Mouse (Mus musculus) lung, embryonic 14.5 days (tissue): ENCODE data around the gene Gja4. TPM values are rescaled to one million over a fixed set of nuclear protein-coding genes. Genes with fewer than 3 reads are reported as not detected.

Experiments used
- ATAC-seq: fragments of 200-750 bp; cut with Nextera tagmentation; 2 replicates; pipeline ENCODE4 v1.8.0; 2017; ENCODE audit warnings: mild to moderate bottlenecking, moderate TSS enrichment, moderate library complexity; ENCODE audit not compliant: insufficient read depth
- DNase-seq: peaks from one replicate; pipeline ENCODE4 v3.0.0-alpha.2; 2015
- H3K27ac ChIP-seq: fragments of 300-500 bp; sonication (generic); 2 replicates; pipeline ENCODE4 v1.5.1; 2014; ENCODE audit warnings: low read depth, mild to moderate bottlenecking, moderate library complexity
- H3K27me3 ChIP-seq: fragments of 300-500 bp; sonication (generic); 2 replicates; pipeline ENCODE4 v1.6.1; 2014; ENCODE audit warnings: low read length, control low read depth; ENCODE audit not compliant: insufficient read depth
- H3K36me3 ChIP-seq: fragments of 300-500 bp; sonication (generic); 2 replicates; pipeline ENCODE4 v1.6.1; 2014; ENCODE audit warnings: control low read depth; ENCODE audit not compliant: insufficient read depth
- H3K4me1 ChIP-seq: fragments of 300-500 bp; sonication (generic); 2 replicates; pipeline ENCODE4 v1.6.1; 2014; ENCODE audit warnings: antibody characterized with exemption, control low read depth; ENCODE audit not compliant: insufficient read depth
- H3K4me2 ChIP-seq: fragments of 300-500 bp; sonication (generic); 2 replicates; pipeline ENCODE4 v1.6.1; 2014; ENCODE audit warnings: mild to moderate bottlenecking
- H3K4me3 ChIP-seq: fragments of 300-500 bp; sonication (generic); 2 replicates; pipeline ENCODE4 v1.5.1; 2014; ENCODE audit warnings: low read depth, low read length
- H3K9ac ChIP-seq: fragments of 300-500 bp; sonication (generic); 2 replicates; pipeline ENCODE4 v1.6.1; 2014
- H3K9me3 ChIP-seq: fragments of 300-500 bp; sonication (generic); 2 replicates; pipeline ENCODE4 v1.6.1; 2016; ENCODE audit warnings: low read depth, low read length, control low read depth
- CTCF ChIP-seq: IDR thresholded peaks from 2 replicates; pipeline ENCODE4 v1.5.1; 2016; ENCODE audit warnings: antibody characterized with exemption, low read depth
- WGBS: fragments of 180-500 bp; shearing (Covaris S2); extraction: QIAGEN DNeasy Blood & Tissue Kit; methylation state at CpG from one replicate; pipeline ENCODE4 v1.1.7; 2014; 5-methylcytosine and 5-hydroxymethylcytosine counted together
- polyA plus RNA-seq: library from polyadenylated mRNA; unstranded; fragments of >200 nt; fragmentation: Nextera tagmentation; extraction: Ambion mirVana; gene quantifications from 2 replicates; pipeline ENCODE4 v1.2.1, GENCODE M21; 2014

Gja4 gene
- polyA plus RNA-seq, 1 experiment from 2014 or later = 24.0 TPM

DNA sequence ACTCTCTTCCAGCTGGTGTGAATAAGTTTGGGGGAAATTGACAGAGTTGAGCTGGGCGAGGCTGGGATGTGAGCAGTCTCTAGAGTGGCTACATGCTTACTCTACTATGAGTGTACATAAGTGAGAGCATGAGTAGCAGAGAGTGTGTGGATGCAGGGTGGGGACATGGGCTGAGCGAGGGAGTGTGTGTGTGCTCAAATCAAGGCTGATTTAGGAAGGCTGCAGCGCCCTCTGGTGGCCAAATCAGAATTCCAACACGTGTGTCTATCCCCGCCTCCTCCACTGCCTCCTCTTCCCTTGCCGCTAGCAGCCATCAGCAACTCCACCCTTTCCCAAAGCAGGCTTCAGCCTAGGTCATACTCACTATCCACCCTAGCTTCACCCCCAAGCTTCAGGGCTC is 10.9 kb upstream of the Gja4 start:
- DNase-seq = peak; percentile 96
- Histone ChIP-seq H3K4me1 (no peaks in the 10 kb centered on the region), H3K9ac (no peak overlapping the region), H3K9me3 (no peaks in the 10 kb centered on the region), H3K4me3 (no peak overlapping the region), H3K4me2 (no peak overlapping the region), H3K36me3 (no peaks in the 10 kb centered on the region), H3K27me3 (peaks cover 27% of the 10 kb centered on the region), H3K27ac (no peak overlapping the region)
- peak; percentile 92 for TF ChIP-seq CTCF
- peak; percentile 76; the same call in 1 of the 2 replicates for ATAC-seq
- WGBS = 6% methylated on average over 6 of the region's 6 CpGs

DNA sequence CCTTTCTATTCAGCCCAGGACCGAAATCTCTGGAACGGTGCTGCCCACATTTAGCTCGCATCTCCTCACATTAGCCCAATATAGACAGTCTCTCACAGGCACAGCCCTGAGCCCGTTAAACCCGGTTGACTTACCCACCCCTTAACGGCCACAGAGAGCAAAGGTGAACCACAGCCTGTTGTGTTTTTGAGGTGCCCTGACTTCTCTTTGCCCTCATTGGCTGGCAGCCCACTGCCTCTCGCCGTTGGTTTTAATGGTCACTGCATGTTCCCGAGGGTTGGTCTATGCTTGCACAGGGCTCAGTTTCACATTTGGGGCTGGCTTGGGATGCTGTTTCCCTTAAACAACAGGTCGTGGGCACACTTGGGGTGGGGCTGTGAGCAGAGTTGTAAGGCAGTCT is 10.5 kb upstream of the Gja4 start:
- H3K9me3 ChIP-seq = no peaks in the 10 kb centered on the region
- peaks cover 24% of the 10 kb centered on the region; the same call in 1 of the 2 replicates for H3K27me3 ChIP-seq
- no peak overlapping the region for H3K9ac ChIP-seq
- no peak for ATAC-seq
- H3K4me3 ChIP-seq = no peak overlapping the region
- TF ChIP-seq CTCF = no peak
- no peak overlapping the region for H3K27ac ChIP-seq
- no peak overlapping the region for H3K4me2 ChIP-seq
- WGBS = 70% methylated on average over 10 of the region's 10 CpGs
- no peak for DNase-seq
- H3K36me3 ChIP-seq = no peaks in the 10 kb centered on the region
- H3K4me1 ChIP-seq = no peaks in the 10 kb centered on the region

DNA sequence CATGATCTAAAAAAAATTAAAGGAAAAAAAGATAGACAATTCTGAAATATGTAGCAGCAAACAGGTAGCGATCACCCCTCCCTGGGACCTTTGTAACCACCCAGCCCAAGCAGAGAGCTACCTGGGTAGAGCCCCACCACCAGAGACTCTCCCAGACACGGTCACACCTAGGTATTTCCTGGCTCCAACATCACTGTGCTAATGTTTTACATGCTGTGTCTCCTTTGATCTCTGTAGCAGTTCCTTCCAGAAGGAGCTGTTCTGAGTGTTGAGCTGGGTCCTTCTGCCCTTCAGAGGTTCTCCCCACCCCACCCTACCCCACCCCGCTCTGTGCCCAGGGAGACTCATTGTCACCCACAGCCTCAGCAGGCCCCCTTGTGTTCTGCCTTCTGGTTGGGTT is 9.8 kb upstream of the Gja4 start:
- H3K27me3 ChIP-seq = peaks cover 18% of the 10 kb centered on the region; the same call in 1 of the 2 replicates
- ATAC-seq (no peak), DNase-seq (no peak)
- H3K4me2 ChIP-seq = no peak overlapping the region
- no peak overlapping the region for H3K9ac ChIP-seq
- no peaks in the 10 kb centered on the region for H3K9me3 ChIP-seq
- no peaks in the 10 kb centered on the region for H3K4me1 ChIP-seq
- TF ChIP-seq CTCF = no peak
- H3K36me3 ChIP-seq = no peaks in the 10 kb centered on the region
- H3K4me3 ChIP-seq = no peak overlapping the region
- 60% methylated on average over 3 of the region's 3 CpGs for WGBS
- H3K27ac ChIP-seq = no peak overlapping the region

DNA sequence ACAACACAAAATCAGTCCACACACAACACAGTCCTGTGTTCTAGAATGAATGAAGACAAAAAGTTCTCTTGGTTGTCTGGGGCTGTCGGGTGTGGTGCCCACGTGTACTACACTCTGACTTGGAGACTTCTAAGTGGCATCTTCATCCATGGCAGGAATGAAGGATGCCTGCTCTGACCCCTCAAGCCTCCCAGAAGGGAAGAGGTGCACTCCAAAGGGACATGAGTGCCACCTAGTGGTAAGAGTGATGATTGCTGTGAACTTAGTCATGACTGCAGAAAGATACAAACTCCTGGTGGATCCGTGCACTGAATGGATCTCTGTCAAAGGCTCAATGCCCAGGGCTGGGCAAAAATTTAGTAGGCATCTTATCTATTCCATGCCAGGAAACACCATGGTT is 5.8 kb upstream of the Gja4 start:
- Histone ChIP-seq H3K4me3 (no peak overlapping the region), H3K36me3 (no peaks in the 10 kb centered on the region), H3K4me1 (no peaks in the 10 kb centered on the region), H3K27me3 (no peaks in the 10 kb centered on the region), H3K9ac (no peak overlapping the region), H3K4me2 (no peak overlapping the region), H3K27ac (no peak overlapping the region), H3K9me3 (no peaks in the 10 kb centered on the region)
- peak; percentile 93 for TF ChIP-seq CTCF
- DNase-seq = peak; percentile 92
- no peak for ATAC-seq
- WGBS = 1% methylated on average over 3 of the region's 3 CpGs

DNA sequence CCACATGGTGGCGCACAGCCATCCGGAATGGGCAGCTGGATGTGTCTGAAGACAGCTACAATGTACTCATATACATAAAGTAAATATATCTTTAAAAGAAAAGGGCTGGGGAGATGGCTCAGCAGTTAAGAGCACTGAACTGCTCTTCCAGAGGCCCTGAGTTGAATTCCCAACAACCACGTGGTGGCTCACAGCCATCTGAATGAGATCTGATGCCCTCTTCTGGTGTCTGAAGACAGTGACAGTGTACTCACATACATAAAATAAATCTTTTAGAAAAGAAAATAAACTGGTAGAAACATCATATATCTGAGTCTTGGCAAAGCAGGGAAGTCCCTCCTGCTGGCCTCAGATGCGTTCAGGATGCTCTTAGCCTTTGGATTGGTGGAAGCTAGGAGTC is 3.3 kb upstream of the Gja4 start:
- no peak overlapping the region for H3K9ac ChIP-seq
- H3K4me1 ChIP-seq = no peaks in the 10 kb centered on the region
- no peak overlapping the region for H3K27ac ChIP-seq
- no peak for ATAC-seq
- no peaks in the 10 kb centered on the region for H3K36me3 ChIP-seq
- peaks cover 12% of the 10 kb centered on the region; the same call in 1 of the 2 replicates for H3K27me3 ChIP-seq
- 0 out of 2 replicates have a peak, but pooled peaks have one; percentile 9 for TF ChIP-seq CTCF
- DNase-seq = peak; percentile 49
- no peak overlapping the region for H3K4me2 ChIP-seq
- no peak overlapping the region for H3K4me3 ChIP-seq
- WGBS = 51% methylated on average over 4 of the region's 4 CpGs
- H3K9me3 ChIP-seq = no peaks in the 10 kb centered on the region

DNA sequence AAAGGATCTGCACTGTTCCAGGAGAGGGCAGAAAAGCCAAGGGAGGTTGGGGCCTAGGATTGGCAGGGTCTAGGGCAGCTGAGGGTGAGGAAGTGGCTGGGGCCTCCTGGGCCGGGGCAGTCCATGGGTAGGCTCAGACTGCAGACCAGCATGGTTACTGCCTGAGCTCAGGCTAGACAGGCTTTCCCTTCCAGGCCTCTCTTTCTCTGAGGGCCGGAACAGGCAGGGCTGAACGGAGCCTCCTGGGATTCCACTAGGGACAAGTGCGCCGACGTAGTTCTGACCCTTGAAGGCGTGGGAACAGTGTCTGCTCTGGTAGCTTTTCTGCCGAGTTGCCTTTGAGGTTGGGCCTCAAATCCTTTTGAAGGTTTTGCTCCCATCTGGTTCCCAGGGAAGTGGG is 1.9 kb upstream of the Gja4 start:
- H3K9me3 ChIP-seq = no peaks in the 10 kb centered on the region
- H3K4me1 ChIP-seq = no peaks in the 10 kb centered on the region
- no peak overlapping the region for H3K27ac ChIP-seq
- peaks cover 18% of the 10 kb centered on the region for H3K27me3 ChIP-seq
- ATAC-seq (no peak), DNase-seq (no peak)
- no peak overlapping the region for H3K4me3 ChIP-seq
- H3K36me3 ChIP-seq = no peaks in the 10 kb centered on the region
- no peak overlapping the region for H3K9ac ChIP-seq
- no peak for TF ChIP-seq CTCF
- no peak overlapping the region for H3K4me2 ChIP-seq
- 79% methylated on average over 8 of the region's 8 CpGs for WGBS

DNA sequence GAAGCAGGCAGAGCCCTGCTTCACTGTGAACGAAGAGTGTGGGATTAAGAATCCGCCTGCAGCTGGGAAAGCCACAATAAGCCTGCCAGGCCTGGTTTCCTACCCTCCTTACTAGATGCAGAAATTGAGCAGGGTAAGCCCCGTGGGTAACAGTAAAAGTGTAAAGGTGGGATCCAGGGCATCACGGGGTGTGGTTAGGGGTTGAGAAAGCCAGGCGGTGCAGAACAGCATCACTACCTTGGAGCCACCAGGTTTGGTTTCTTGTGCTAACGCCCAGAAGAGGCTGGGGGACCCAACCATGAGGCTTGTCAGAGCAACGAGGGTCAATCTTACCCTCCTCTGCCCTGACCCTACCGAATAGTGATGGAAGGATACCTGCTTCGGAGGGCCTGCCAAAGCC is 746 bp upstream of the Gja4 start:
- Histone ChIP-seq H3K9ac (no peak overlapping the region), H3K4me1 (no peaks in the 10 kb centered on the region), H3K4me3 (0 out of 2 replicates have a peak overlapping the region, but pooled peaks have one; percentile 35), H3K4me2 (peak overlapping the region; percentile 62), H3K27me3 (peaks cover 18% of the 10 kb centered on the region), H3K36me3 (no peaks in the 10 kb centered on the region), H3K9me3 (no peaks in the 10 kb centered on the region), H3K27ac (no peak overlapping the region)
- no peak for TF ChIP-seq CTCF
- ATAC-seq (no peak), DNase-seq (no peak)
- 46% methylated on average over 9 of the region's 9 CpGs for WGBS

DNA sequence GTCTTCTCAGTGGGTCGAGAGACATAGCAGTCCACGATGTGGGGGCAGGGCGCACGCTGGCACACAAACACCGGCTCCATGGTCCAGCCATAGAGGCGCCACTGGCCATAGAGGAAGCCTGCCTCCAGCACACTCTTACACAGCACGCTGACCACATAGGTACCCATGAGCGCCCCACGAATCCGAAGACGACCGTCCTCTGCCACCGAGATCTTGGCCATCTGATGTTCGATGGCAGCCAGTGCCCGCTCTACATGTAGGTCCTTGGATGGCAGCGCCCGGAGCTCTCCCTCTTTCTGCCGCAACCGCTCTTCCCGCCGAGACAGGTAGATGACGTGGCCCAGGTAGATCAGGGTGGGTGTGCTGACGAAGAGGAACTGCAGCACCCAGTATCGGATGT is 1.5 kb downstream of the Gja4 start:
- no peak for TF ChIP-seq CTCF
- Histone ChIP-seq H3K9ac (no peak overlapping the region), H3K9me3 (no peaks in the 10 kb centered on the region), H3K27ac (no peak overlapping the region), H3K27me3 (peaks cover 18% of the 10 kb centered on the region), H3K36me3 (no peaks in the 10 kb centered on the region), H3K4me2 (0 out of 2 replicates have a peak overlapping the region, but pooled peaks have one; percentile 15), H3K4me3 (0 out of 2 replicates have a peak overlapping the region, but pooled peaks have one; percentile 12), H3K4me1 (no peaks in the 10 kb centered on the region)
- ATAC-seq (no peak), DNase-seq (no peak)
- 64% methylated on average over 24 of the region's 24 CpGs for WGBS
